Mouse (Mus musculus): Measurements from ENCODE around the gene Sae1. TPM values are rescaled to one million over a fixed set of nuclear protein-coding genes. Genes with fewer than 3 reads are reported as not detected.

Gene Sae1
- total RNA-seq, 2 experiments from 2014 or later: 25.2 to 26.4 TPM

GRCm38 (mm10) chr7:16280721-16281120 is 106.9 kb downstream of the Sae1 start:
- no peak for DNase-seq

DNA sequence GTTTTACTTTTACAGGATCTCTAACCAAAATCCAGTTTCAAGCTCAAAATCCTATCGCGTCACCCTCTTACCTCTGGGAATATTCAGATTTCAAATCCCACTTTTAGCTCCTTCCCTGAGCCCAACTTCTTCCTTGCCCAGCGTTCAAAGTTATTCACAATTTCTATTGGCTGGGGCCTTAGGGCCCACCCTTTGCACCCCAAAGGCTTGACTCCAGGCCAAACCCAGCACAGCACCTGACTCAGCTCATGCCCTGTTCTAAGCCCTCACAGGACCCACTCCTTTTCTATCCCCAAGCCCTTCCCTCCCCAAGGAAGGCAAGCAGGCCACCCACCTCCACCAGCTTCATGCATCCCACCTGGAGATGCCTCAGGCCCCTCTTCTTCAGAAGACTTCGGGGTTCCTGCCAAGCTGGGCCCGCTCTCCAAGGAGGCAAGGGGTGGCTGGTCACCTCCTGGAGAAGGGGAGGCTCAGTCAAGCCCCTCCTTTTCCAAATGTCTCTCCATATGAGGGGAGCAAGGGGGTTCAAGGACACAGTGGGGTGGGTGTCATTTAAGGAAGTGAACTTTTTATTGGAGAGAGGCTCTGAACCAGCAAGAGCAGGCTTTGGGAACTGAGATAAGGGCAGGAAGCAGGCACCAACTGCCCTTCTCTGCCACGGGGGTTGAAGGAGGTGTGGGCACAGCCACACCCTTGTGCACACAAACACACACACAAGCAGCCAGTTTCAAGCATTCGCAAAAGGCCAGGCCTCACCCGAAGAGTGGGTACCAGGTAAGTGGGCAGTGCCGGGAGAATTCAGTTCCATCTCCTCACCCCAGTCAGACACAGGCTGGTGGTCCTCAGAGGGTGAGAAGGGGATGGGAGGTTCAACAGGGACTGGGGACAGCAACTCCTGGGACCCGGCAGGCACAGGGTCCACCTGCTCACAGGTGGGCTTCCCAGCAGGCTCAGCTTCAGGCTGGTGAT is 112.4 kb downstream of the Sae1 start:
- no peak for DNase-seq

DNA sequence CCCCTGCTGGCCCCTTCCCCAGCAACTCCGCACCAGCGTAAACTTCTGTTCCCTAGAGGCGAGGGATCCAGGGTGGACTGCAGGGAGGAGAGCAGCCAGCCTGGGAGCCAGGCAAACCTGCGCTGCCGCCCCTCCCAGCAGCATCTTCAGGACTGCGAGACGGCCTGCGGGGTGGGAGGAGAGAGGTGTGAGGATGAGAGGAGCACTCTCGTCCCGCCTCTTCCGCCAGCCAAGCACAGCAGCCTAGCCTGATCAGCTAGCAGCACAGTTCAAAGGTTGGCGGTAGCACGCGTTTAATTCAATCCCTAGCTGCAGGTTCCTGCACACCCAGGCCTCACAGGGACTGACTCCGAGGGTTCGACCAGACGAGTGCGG is 113.9 kb downstream of the Sae1 start:
- peak; percentile 75 for DNase-seq

GRCm38 (mm10) chr7:16273081-16273765 is 114.4 kb downstream of the Sae1 start, which contains the start of gene Inafm1:
Gene Inafm1 (minus strand): TSS chr7:16273617.
- DNase-seq: peak; percentile 82

DNA sequence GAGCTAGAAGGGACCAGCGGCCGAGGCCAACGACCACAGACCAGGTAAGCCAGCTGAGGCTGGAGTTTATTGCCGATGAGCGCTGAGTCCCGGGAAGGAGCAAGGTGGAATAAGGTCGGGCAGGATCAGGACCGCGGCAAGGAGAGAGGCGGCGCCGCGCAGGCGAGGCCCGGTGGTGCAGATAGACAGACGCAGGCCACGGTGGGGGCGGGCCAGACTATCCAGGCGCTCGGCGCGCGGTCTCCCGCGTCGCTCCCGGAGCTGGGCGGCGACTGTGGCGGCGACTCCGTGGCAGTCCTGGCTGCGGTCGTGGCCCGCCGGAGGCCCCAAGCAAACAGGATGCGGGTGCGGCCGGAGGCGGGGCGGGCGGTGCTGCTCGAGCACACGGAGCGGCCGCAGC is 114.9 kb downstream of the Sae1 start:
- DNase-seq: peak; percentile 44

DNA sequence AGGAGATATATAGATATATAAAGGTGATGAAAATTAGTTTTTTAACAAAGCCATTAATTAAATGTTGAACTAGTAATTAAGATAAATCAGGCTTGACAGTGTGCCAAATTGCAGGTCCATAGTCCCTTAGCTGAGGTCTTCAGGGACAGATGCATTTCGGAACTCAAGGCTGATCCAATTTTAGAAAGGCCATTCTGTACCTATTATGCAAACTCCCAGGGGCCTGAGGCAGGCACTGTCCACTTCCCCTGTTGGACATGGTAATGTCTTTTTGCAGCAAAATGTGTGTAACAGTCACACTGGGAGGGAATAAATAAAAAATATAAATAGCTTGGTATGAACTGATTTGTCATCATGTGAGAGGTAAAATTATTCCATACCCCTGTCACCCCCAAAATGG is 116.5 kb downstream of the Sae1 start:
- DNase-seq: no peak

Other genes with a start within 250 kb of the Sae1 start
- 1 to 10 TPM in 1 of 2 experiments, under 1 TPM in 1; 0.97 to 1.9 TPM for gene Meis3, start 212.7 kb downstream of the Sae1 start, total RNA-seq (2021)
- gene Dhx34, start 165.8 kb downstream of the Sae1 start, total RNA-seq (2021): 1 to 10 TPM; 3.2 to 3.4 TPM
- under 1 TPM; 0.13 to 0.23 TPM for gene C5ar2, start 143.7 kb downstream of the Sae1 start, total RNA-seq (2021)
- gene C5ar1, start 128.3 kb downstream of the Sae1 start, total RNA-seq (2021): 1 to 10 TPM; 1.6 to 2.9 TPM
- gene Inafm1, start 114.2 kb downstream of the Sae1 start, total RNA-seq (2021): 10 to 100 TPM; 13.1 to 13.2 TPM
- gene Ccdc9, start 101.0 kb downstream of the Sae1 start, total RNA-seq (2021): 10 to 100 TPM; 29.1 to 36.9 TPM
- gene Bbc3, start 79.4 kb downstream of the Sae1 start, total RNA-seq (2021): 1 to 10 TPM; 1.7 to 2.4 TPM
- gene Zc3h4, start 13.1 kb upstream of the Sae1 start, total RNA-seq (2021): 10 to 100 TPM; 22.4 to 25.6 TPM
- gene Tmem160, start 65.0 kb upstream of the Sae1 start, total RNA-seq (2021): 10 to 100 TPM; 37.4 to 39.4 TPM
- not detected for gene Npas1, start 89.9 kb upstream of the Sae1 start, total RNA-seq (2021)
- 10 to 100 TPM; 15.3 to 16.5 TPM for gene Arhgap35, start 227.2 kb upstream of the Sae1 start, total RNA-seq (2021)